Mouse (Mus musculus): ENCODE data around the gene Brd3.

DNA sequence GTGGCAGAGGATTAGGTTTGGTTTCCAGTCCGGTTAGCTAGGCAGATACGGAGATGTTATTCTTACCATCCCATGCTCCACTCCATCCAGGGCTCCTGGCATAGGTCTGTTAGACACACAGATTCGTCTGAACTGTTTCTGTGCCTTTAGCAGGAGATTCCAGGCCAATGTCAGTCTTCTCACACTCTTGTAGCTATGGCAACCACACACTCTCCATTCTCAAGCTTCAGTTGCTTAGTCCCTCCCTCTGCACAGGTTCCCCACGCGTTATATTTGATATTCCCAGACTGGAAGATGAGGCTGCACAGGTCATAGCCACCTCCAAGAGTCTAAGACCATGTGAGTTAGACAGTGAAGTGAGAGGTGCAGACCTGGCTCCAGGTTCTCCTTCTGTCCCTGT, 6.4 kb upstream of the Brd3 start:
- TF ChIP-seq CTCF (IDR thresholded peaks at IDR 0.05; ENCODE audit: low read depth) (no peak), EP300 (IDR thresholded peaks at IDR 0.05; ENCODE audit: low read depth) (no peak)
